Mouse (Mus musculus) heart, adult 2 months (tissue): ENCODE data around the gene Abcd4. TPM values are rescaled to one million over a fixed set of nuclear protein-coding genes. Genes with fewer than 3 reads are reported as not detected.
A peak's percentile ranks its signal among the peaks of the same experiment; 100 is the strongest.

Experiments used
- DNase-seq, 2 experiments: peaks; one replicate each; pipeline ENCODE4 v3.0.0; 2021
- H3K27ac ChIP-seq: fragments of 200-600 bp; 2 replicates; pipeline ENCODE4 v1.8.1; 2022
- H3K27me3 ChIP-seq: fragments of 200-500 bp; 2 replicates; pipeline ENCODE4 v1.6.1; 2012; ENCODE audit warnings: mild to moderate bottlenecking, low read length, inconsistent platforms, mixed read lengths; ENCODE audit not compliant: control insufficient read depth, insufficient read depth
- H3K36me3 ChIP-seq: fragments of 200-500 bp; 2 replicates; pipeline ENCODE4 v1.6.1; 2012; ENCODE audit warnings: low read length, inconsistent platforms; ENCODE audit not compliant: control insufficient read depth, insufficient read depth
- H3K4me1 ChIP-seq: fragments of 200-500 bp; 2 replicates; pipeline ENCODE4 v1.6.1; 2011; ENCODE audit warnings: low read length; ENCODE audit not compliant: control insufficient read depth, insufficient read depth
- H3K4me3 ChIP-seq: fragments of 200-600 bp; 2 replicates; pipeline ENCODE4 v1.8.1; 2022
- H3K79me2 ChIP-seq: fragments of 200-500 bp; replicated peaks from 2 replicates; pipeline ENCODE4 v1.6.1; 2012; ENCODE audit warnings: mild to moderate bottlenecking, inconsistent platforms, low read length, moderate library complexity, mixed read lengths; ENCODE audit not compliant: control insufficient read depth, insufficient read depth
- H3K9ac ChIP-seq: fragments of 200-500 bp; 2 replicates; pipeline ENCODE4 v1.6.1; 2012; ENCODE audit warnings: low read depth, mild to moderate bottlenecking, control low read depth, inconsistent platforms, low read length, mixed read lengths
- CTCF ChIP-seq: fragments of 200-600 bp; IDR thresholded peaks from 2 replicates; pipeline ENCODE4 v1.8.1; 2022; ENCODE audit warnings: antibody characterized with exemption, mild to moderate bottlenecking, moderate library complexity
- EP300 ChIP-seq: fragments of 200-500 bp; IDR thresholded peaks from 2 replicates; pipeline ENCODE4 v1.6.1; 2011; ENCODE audit warnings: low read depth, low read length, control low read depth; ENCODE audit not compliant: insufficient read depth
- POLR2A ChIP-seq: fragments of 200-500 bp; IDR thresholded peaks from 2 replicates; pipeline ENCODE4 v1.6.1; 2011; ENCODE audit warnings: mild to moderate bottlenecking, low read depth, low read length, control low read depth; ENCODE audit not compliant: insufficient read depth
- WGBS: fragments of 180-500 bp; shearing (Covaris S2); methylation state at CpG from one replicate; pipeline ENCODE4 v1.1.7; 2018; 5-methylcytosine and 5-hydroxymethylcytosine counted together
- intact Hi-C: fragments of 180-260 bp; cut with DNase I; formaldehyde crosslinking; loops from one replicate; pipeline ENCODE4 v1.15.1; 2025
- long read RNA-seq: library from polyadenylated mRNA; stranded (forward); transcript quantifications from one replicate; pipeline ENCODE4 v2.0.0, GENCODE M21; 2021
- polyA plus RNA-seq: library from polyadenylated mRNA; depleted of rRNA; stranded (reverse); fragments of >200 nt; gene quantifications from 2 replicates; pipeline ENCODE4 v1.2.3, GENCODE M21; 2012; rRNA removed
- total RNA-seq, 2 experiments: library from RNA; stranded (reverse); gene quantifications; 2 replicates each; pipeline ENCODE4 v1.2.3; 2021

Gene Abcd4
- total RNA-seq = 1 to 10 TPM; 5.3 to 5.8 TPM
- 15.4 and 18.0 TPM in 2 replicates for polyA plus RNA-seq
- long read RNA-seq, transcript Abcd4-201 (19 exons, 2,309 nt) = major isoform, 7 of 9 reads
- long read RNA-seq, partial matches to known transcripts = 1 of 9 reads
- long read RNA-seq, other reads (novel, unspliced or antisense) = 1 of 9 reads

DNA sequence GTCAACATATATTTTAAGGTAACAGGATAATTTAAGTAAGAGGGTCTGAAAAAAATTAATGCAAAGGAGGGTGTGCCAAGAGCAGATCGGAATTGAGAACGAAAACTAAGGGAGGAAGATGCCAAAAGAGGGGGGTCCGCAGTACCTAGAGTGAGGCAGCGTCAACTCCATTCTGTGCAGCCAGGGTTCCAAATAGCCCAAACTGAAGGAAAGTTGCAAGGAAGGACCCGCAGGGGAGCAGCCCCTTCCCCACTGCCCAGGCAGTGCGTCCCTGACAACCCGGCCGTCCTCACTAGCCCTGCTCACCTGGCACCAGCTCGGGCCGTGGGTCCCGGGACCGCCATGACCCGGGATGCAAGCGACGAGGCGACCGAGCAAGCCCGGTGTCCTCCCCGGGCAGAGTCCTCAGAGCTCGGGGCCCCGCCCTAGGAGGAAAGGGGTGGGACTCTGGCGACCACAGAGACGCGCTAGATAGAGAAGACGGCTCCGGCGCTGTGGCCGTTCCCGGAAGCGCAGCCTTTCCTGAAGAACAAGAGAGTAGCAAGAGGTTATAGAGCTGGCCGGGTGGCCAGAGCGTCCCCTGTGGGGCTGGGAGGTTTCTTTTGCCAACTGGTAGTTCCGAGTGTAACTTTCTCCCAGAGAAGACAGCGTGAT lies at the start of gene Abcd4:
TSS of gene Abcd4 (minus strand) at position 437 of the 654 bp plus-strand sequence.
- Histone ChIP-seq H3K79me2 (no peaks in the 10 kb centered on the region), H3K4me1 (no peaks in the 10 kb centered on the region), H3K36me3 (no peaks in the 10 kb centered on the region), H3K9ac (peak within 1 kb of the TSS; percentile 83), H3K4me3 (peak within 1 kb of the TSS; percentile 75), H3K27ac (peak within 1 kb of the TSS; percentile 71), H3K27me3 (no peaks in the 10 kb centered on the region)
- peak; percentile 94 to 97 for DNase-seq
- intact Hi-C loops = no loop called here
- WGBS = under 1% methylated on average over 34 of the region's 34 CpGs
- TF ChIP-seq EP300 (peak; percentile 63; the same call in 1 of the 2 replicates), POLR2A (peak; percentile 88), CTCF (peak; percentile 88)

- DNase-seq = peak; percentile 37 to 70
- 13% methylated on average over 3 of the region's 3 CpGs for WGBS
- Histone ChIP-seq H3K79me2 (no peaks in the 10 kb centered on the region), H3K36me3 (no peaks in the 10 kb centered on the region), H3K9ac (no peak overlapping the region), H3K27ac (no peak overlapping the region), H3K4me1 (no peaks in the 10 kb centered on the region), H3K27me3 (no peaks in the 10 kb centered on the region), H3K4me3 (no peak overlapping the region)
- intact Hi-C loops = loop anchor here (1.0 kb wide), 1 partner anchor 101 kb away; no protein-coding TSS in a partner anchor
- no peak for TF ChIP-seq POLR2A
- TF ChIP-seq EP300 = 0 out of 2 replicates have a peak, but pooled peaks have one; percentile 44
- peak; percentile 99 for TF ChIP-seq CTCF
Observed at GRCm38 (mm10) chr12:84653912-84654311, 36.7 kb upstream of the Abcd4 start.

DNA sequence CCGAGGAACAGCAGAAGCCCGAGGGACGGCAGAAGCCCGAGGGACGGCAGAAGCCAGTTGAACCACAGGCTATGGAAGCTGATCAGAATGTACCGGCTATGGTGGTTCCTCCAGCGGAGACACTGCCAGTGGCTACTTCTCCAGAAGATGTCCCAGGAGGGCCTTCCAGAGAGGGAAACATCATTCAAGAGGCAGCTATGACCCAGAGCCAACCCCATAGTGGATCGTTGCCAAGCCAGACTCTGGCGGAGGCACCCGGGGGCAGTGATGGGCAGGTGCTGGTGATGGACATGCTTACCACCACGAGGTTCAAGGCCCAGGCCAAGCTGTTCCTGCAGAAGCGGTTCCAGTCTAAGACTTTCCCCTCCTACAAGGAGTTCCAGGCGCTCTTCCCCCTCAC lies 33.0 kb upstream of the Abcd4 start:
- Histone ChIP-seq H3K9ac (no peak overlapping the region), H3K79me2 (no peaks in the 10 kb centered on the region), H3K4me3 (no peak overlapping the region), H3K27ac (no peak overlapping the region), H3K4me1 (no peaks in the 10 kb centered on the region), H3K27me3 (0 out of 2 replicates have a peak, but pooled peaks cover 1% of the 10 kb centered on the region), H3K36me3 (no peaks in the 10 kb centered on the region)
- 72% methylated on average over 13 of the region's 13 CpGs for WGBS
- TF ChIP-seq CTCF = no peak
- DNase-seq = no peak
- intact Hi-C loops = no loop called here

DNA sequence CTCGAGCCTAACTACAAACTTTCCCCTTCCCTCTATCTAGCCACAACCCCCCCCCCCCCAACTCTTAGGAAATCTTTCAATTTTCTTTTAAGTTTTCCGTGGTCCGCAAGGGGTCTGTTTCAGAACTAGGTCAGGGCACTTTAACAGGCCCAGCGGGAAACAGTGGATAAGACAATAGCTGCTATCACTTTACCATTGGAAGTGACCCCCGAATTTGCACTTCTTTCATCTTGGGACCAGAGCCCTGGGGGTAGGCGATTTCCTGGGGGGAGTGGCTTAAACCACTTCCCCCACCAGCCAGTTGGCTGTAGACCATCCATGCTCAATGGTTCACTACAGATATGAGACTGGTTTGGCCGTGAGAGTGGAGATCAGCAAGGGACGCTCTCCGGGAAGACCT lies 23.4 kb upstream of the Abcd4 start, which contains the start of gene Vrtn:
TSS of gene Vrtn (plus strand) at position 366 of the 400 bp plus-strand sequence.
- DNase-seq = no peak
- Histone ChIP-seq H3K27me3 (peaks cover 18% of the 10 kb centered on the region), H3K27ac (no peak within 1 kb of the TSS), H3K4me1 (no peaks in the 10 kb centered on the region), H3K36me3 (no peaks in the 10 kb centered on the region), H3K4me3 (no peak within 1 kb of the TSS), H3K79me2 (no peaks in the 10 kb centered on the region), H3K9ac (no peak within 1 kb of the TSS)
- TF ChIP-seq EP300 (no peak), CTCF (no peak), POLR2A (no peak)
- intact Hi-C loops = no loop called here
- 8% methylated on average over 9 of the region's 9 CpGs for WGBS

DNA sequence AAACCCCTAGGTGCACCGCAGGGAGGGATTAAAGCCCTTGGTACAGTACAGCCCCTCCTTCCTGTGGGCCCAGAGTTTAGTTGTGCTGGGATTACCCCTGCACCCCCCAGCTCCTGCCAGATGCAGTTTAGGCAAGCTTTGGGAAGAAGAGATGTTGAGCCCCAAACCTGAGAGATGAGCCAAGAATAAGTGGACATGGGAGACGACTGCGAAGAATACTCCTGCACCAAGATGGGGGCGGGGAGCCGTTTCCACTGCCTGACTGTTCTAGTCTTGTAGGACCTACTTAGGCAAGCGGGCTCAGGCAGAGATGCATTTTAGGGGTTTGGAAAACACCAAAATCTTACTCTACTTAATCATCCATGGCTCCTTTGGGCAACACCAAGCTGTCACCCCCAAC lies 23.0 kb upstream of the Abcd4 start:
- H3K79me2 ChIP-seq = no peaks in the 10 kb centered on the region
- H3K4me1 ChIP-seq = no peaks in the 10 kb centered on the region
- no peak for TF ChIP-seq EP300
- no peak for TF ChIP-seq CTCF
- TF ChIP-seq POLR2A = no peak
- no peak overlapping the region for H3K4me3 ChIP-seq
- intact Hi-C loops = no loop called here
- H3K36me3 ChIP-seq = no peaks in the 10 kb centered on the region
- no peak overlapping the region for H3K27ac ChIP-seq
- WGBS = 11% methylated on average over 6 of the region's 6 CpGs
- peaks cover 18% of the 10 kb centered on the region for H3K27me3 ChIP-seq
- DNase-seq = no peak
- no peak overlapping the region for H3K9ac ChIP-seq

- no peak for DNase-seq
- no peaks in the 10 kb centered on the region for H3K4me1 ChIP-seq
- TF ChIP-seq POLR2A = no peak
- no peak for TF ChIP-seq CTCF
- no peak for TF ChIP-seq EP300
- intact Hi-C loops = no loop called here
- H3K79me2 ChIP-seq = no peaks in the 10 kb centered on the region
- H3K27me3 ChIP-seq = no peaks in the 10 kb centered on the region
- no peak overlapping the region for H3K4me3 ChIP-seq
- 47% methylated on average over 3 of the region's 3 CpGs for WGBS
- H3K9ac ChIP-seq = no peak overlapping the region
- H3K36me3 ChIP-seq = no peaks in the 10 kb centered on the region
- no peak overlapping the region for H3K27ac ChIP-seq
Observed at GRCm38 (mm10) chr12:84631867-84632266, 14.7 kb upstream of the Abcd4 start.
